Mouse (Mus musculus) cortical plate, adult 2 months (tissue): ENCODE measurements around the gene Cby3.
"Not testable (repeated sequence)": the region's sequence is repeated elsewhere in the genome, so short reads cannot be mapped to it uniquely, and the experiment has no call there.

Source experiments
- CTCF ChIP-seq: fragments of 200-500 bp; IDR thresholded peaks from 2 replicates; pipeline ENCODE4 v1.5.1; 2011; ENCODE audit warnings: mild to moderate bottlenecking, control low read depth, low read length; ENCODE audit not compliant: insufficient read depth; ENCODE audit errors: extremely low read depth
- POLR2A ChIP-seq: fragments of 200-500 bp; IDR thresholded peaks from 2 replicates; pipeline ENCODE4 v1.6.1; 2011; ENCODE audit warnings: mild to moderate bottlenecking, low read length, control low read depth; ENCODE audit not compliant: insufficient read depth; ENCODE audit errors: extremely low read depth

GRCm38 (mm10) chr11:50319343-50319742, 34.9 kb upstream of the Cby3 start:
- TF ChIP-seq CTCF, POLR2A: not testable (repeated sequence)
